Mouse (Mus musculus) thymus, adult 2 months (tissue): Measurements from ENCODE around the gene Sfta2.

Experiments
- CTCF ChIP-seq: fragments of 200-500 bp; IDR thresholded peaks from 2 replicates; pipeline ENCODE4 v1.5.1; 2012; ENCODE audit warnings: mild to moderate bottlenecking, control low read depth, low read length, moderate library complexity, borderline replicate concordance; ENCODE audit not compliant: control insufficient read depth, poor library complexity, insufficient read depth; ENCODE audit errors: extremely low read depth
- POLR2A ChIP-seq: fragments of 200-500 bp; IDR thresholded peaks from 2 replicates; pipeline ENCODE4 v1.6.1; 2012; ENCODE audit warnings: mild to moderate bottlenecking, low read length, control low read depth, moderate library complexity; ENCODE audit not compliant: control insufficient read depth, poor library complexity, insufficient read depth; ENCODE audit errors: extremely low read depth

GRCm38 (mm10) chr17:35636363-35636762, 35.0 kb downstream of the Sfta2 start:
- no peak for TF ChIP-seq POLR2A
- TF ChIP-seq CTCF = no peak
